Mouse (Mus musculus): ENCODE results near the gene Chchd3. TPM values are rescaled to one million over a fixed set of nuclear protein-coding genes. Genes with fewer than 3 reads are reported as not detected.

Chchd3 gene
- total RNA-seq (2021): 100 to 1,000 TPM in 1 of 2 experiments, 10 to 100 TPM in 1; 91.1 to 103 TPM
- long read RNA-seq, experiment 1, transcript Chchd3-201 (8 exons, 1,550 nt): major isoform, 12 of 40 reads
- long read RNA-seq, experiment 1, partial matches to known transcripts: 0 of 40 reads
- long read RNA-seq, experiment 1, other reads (novel, unspliced or antisense): 28 of 40 reads
- long read RNA-seq, experiment 2, transcript Chchd3-201 (8 exons, 1,550 nt): major isoform, 15 of 56 reads
- long read RNA-seq, experiment 2, partial matches to known transcripts: 2 of 56 reads
- long read RNA-seq, experiment 2, other reads (novel, unspliced or antisense): 39 of 56 reads

DNA sequence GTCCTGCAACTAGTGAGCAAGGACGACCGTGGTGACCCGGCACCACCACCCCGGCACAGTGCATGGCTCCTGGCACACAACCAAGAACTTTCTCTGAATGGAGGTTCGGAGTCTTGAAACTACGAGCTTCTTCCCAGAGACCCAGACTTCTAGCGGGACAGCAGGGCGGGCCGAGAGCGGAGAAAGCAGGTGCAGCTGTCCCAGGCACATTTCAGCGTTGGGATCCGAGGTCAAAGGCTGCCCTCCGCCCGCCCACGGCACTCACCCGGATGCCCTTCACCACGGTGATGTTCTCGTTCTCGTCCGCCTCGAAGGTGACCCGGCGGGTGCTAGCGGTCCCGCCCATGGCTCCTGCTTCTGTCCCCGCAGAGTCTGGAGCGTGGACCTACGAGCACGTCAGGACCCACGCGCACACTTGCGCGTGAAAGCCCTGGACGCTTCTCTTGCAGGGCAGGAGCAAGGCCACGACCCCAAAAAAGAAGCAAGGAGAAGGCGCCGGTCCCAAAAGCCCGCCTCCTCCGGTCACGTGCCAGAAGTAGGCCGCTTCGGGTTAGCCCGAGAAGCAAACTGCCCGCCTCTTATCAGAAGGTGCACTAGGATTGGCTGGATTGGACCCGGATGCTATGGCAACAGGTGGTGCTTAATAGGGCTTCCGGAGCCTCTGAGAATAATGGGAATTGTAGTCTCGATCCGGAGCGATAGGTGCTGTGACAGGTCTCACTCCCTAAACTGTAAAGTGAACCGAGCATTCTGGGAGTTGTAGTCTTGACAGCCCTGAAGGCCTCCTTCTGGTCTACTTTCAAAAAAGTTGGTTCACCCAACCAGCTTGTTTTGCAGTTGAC, at the start of gene Chchd3:
Chchd3 (minus strand) TSS at position 526 of the 842 bp plus-strand sequence.
- H3K4me3 ChIP-seq: peak within 1 kb of the TSS; percentile 79
- H3K27ac ChIP-seq: peak within 1 kb of the TSS; percentile 94
- DNase-seq (ENCODE audit: low spot score in 2 of 2): peak; percentile 95 to 99
- peak; percentile 46 for TF ChIP-seq CTCF (conservative IDR thresholded peaks at IDR 0.05)

- no peak overlapping the region for H3K4me3 ChIP-seq
- DNase-seq (ENCODE audit: low spot score in 2 of 2): peak; percentile 31 to 67
- no peak for TF ChIP-seq CTCF (conservative IDR thresholded peaks at IDR 0.05)
Observed at GRCm38 (mm10) chr6:33104661-33105060, 44.6 kb upstream of the Chchd3 start.

GRCm38 (mm10) chr6:33098903-33099302, 38.8 kb upstream of the Chchd3 start:
- no peak for DNase-seq (ENCODE audit: low spot score in 2 of 2)
- no peak overlapping the region for H3K27ac ChIP-seq
- H3K4me3 ChIP-seq: no peak overlapping the region
- TF ChIP-seq CTCF (conservative IDR thresholded peaks at IDR 0.05): no peak

More at GRCm38 (mm10) chr6:33104661-33105060, 44.6 kb upstream of the Chchd3 start:
- peak overlapping the region; percentile 19; the same call in 1 of the 2 replicates for H3K27ac ChIP-seq

- H3K27ac ChIP-seq: no peak overlapping the region
- H3K4me3 ChIP-seq: no peak overlapping the region
- TF ChIP-seq CTCF (conservative IDR thresholded peaks at IDR 0.05): no peak
- DNase-seq (ENCODE audit: low spot score in 2 of 2): no peak
Observed at GRCm38 (mm10) chr6:33094671-33095233, 34.7 kb upstream of the Chchd3 start.

DNA sequence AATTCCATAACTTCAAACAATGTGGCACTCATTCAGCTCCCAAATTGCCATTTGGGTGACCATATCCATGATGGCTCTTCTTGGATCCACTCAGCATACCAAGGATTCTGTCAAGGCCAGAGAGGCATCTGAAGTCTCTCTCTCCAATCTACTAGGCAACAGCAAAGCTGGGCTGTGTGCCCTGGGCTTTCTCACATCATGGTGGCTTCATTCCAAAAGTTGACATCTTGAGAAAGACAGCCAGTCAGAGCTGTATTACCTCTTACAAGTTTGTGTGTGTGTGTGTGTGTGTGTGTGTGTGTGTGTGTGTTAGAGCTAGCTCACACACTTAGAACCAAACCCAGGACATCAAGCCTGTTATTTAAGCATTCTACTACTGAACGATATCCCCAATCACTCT, 20.1 kb upstream of the Chchd3 start:
- H3K4me3 ChIP-seq: no peak overlapping the region
- TF ChIP-seq CTCF (conservative IDR thresholded peaks at IDR 0.05): no peak
- DNase-seq (ENCODE audit: low spot score in 2 of 2): no peak
- no peak overlapping the region for H3K27ac ChIP-seq

DNA sequence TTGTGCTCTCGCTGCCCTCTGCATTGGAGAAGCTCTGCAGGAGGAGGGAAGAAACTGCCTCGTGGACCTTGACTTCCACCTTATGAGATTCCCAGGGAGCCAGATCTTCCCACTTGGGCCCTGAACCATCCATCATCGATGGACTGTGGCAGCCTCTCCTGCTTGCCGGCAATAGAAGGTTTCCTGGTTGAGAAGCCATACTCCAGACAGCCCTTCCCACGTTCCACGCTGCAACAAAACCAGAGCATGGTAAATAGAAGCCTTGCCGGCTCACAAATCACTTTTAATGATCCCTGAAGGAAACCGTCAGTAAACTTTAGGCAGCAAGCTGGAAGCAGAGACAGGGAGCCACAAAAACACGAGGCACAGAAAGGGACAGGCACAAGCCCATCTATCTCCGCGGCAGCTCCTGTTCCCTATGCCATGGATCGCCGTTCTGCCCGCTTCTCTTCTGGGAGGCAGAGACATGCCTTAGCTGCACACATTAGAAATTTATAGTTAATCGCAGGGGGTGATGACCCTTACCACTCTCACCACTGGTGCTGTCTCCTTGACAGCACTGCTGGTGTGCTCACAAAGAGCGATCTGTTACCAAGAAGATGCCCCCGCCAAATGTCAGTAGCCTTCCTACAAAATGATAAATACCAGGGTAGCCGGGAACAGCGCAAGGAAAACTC, 18.3 kb upstream of the Chchd3 start:
- TF ChIP-seq CTCF (conservative IDR thresholded peaks at IDR 0.05): no peak
- no peak overlapping the region for H3K4me3 ChIP-seq

DNA sequence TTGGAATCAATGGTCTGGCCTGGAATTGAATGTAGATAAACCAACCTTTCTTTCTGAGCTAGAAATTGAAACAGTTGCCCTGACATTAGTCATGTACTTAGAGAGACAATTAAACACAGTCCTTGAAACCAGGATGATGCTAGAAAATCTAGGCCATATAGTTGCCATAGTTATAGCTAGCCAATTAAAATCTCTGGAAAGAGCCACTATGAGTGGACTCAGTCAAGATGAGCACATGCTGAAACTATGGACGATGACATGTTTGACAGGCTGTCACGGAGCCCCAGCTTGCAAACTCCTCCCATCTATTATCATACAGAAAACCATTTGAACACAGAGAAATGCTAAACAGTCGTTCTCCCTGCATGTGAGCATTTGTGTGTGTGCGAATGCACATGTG, 6.4 kb upstream of the Chchd3 start:
- Histone ChIP-seq H3K4me3 (no peak overlapping the region), H3K27ac (no peak overlapping the region)
- no peak for TF ChIP-seq CTCF (conservative IDR thresholded peaks at IDR 0.05)
- DNase-seq (ENCODE audit: low spot score in 2 of 2): no peak

More for the DNA sequence above, 18.3 kb upstream of the Chchd3 start:
- no peak for DNase-seq (ENCODE audit: low spot score in 2 of 2)
- no peak overlapping the region for H3K27ac ChIP-seq

- no peak for TF ChIP-seq CTCF (conservative IDR thresholded peaks at IDR 0.05)
- Histone ChIP-seq H3K27ac (peak overlapping the region; percentile 94), H3K4me3 (peak overlapping the region; percentile 79)
- DNase-seq (ENCODE audit: low spot score in 2 of 2): no peak
Observed at GRCm38 (mm10) chr6:33059276-33059675, 784 bp downstream of the Chchd3 start.

DNA sequence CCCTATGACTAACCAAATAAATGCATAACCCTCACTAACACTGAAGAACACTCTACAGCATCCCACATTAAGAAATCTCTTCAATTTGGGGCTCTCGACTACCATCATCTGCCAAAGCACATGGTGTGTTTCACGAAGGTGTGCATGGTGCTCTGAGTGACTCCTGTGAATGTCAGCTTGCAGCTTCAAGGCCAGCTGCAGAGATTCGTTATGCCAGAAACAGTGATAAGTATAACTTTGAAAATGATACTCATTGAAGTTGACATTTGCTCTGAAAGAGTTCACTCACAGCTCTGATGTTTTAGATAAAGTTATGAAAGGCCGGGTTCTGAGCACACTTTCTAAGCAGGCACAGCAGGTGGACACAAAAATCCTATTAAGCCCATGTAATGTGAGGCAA, 3.7 kb downstream of the Chchd3 start:
- TF ChIP-seq CTCF (conservative IDR thresholded peaks at IDR 0.05): no peak
- Histone ChIP-seq H3K4me3 (no peak overlapping the region), H3K27ac (no peak overlapping the region)
- DNase-seq (ENCODE audit: low spot score in 2 of 2): no peak

DNA sequence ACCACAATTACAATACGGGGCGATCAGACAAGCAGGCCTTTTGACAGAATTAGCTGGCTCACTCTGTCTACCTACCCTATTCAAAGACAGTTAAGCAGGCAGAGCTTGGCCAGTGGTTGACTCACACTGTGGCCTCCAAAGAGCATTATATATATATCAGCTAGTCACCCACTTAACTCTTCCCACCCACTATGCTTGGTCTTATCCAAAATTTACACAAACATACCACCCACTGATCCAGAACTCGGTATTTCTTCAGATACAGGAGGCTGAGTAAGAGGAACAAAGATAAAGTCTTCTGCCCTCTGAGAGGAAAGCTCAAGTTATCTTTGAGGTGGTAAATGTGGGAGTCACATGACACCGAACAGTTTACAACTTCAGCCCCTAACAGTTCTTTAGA, 4.4 kb downstream of the Chchd3 start:
- no peak for TF ChIP-seq CTCF (conservative IDR thresholded peaks at IDR 0.05)
- no peak overlapping the region for H3K4me3 ChIP-seq
- no peak for DNase-seq (ENCODE audit: low spot score in 2 of 2)
- H3K27ac ChIP-seq: no peak overlapping the region

DNA sequence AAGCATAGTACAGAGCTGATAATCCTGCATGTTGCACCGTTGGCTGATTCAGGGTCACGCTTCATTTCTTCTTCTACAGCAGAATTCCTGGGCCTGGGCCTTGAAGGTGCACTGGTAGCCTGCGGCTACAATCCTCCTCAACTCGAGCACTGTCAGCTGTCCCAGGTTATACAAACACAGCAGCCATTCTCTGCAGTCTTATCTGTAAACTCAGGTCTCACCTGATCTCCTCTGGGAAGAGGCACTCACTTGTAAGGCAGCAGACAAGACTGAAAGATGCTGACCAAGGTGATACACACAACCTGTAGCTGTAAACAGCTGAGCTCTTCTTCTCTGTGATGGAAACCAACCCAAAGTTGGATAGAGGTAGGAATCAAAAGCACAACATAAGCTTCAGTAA, 5.1 kb downstream of the Chchd3 start:
- no peak overlapping the region for H3K27ac ChIP-seq
- no peak overlapping the region for H3K4me3 ChIP-seq
- no peak for TF ChIP-seq CTCF (conservative IDR thresholded peaks at IDR 0.05)
- DNase-seq (ENCODE audit: low spot score in 2 of 2): no peak

- Histone ChIP-seq H3K27ac (no peak overlapping the region), H3K4me3 (no peak overlapping the region)
- no peak for DNase-seq (ENCODE audit: low spot score in 2 of 2)
- TF ChIP-seq CTCF (conservative IDR thresholded peaks at IDR 0.05): no peak
Observed at GRCm38 (mm10) chr6:33051642-33052041, 8.4 kb downstream of the Chchd3 start.
